Mouse (Mus musculus) activated CD4-positive, CD25-positive, alpha-beta regulatory T cell, adult 4 months (primary cell): Measurements from ENCODE around the gene Foxc1. TPM values are rescaled to one million over a fixed set of nuclear protein-coding genes. Genes with fewer than 3 reads are reported as not detected.

Experiments used
- ATAC-seq: one replicate; pipeline ENCODE4 v1.8.0; 2017
- polyA plus RNA-seq, 2 experiments: library from polyadenylated mRNA; unstranded; fragments of 100-300 nt; shearing (Covaris generic); gene quantifications; one replicate each; pipeline ENCODE4 v1.2.1; 2017

Gene Foxc1
- polyA plus RNA-seq, 2 experiments from 2014 or later = not detected

- ATAC-seq = no peak
Measured at GRCm38 (mm10) chr13:31849258-31849971, 43.0 kb downstream of the Foxc1 start.

DNA sequence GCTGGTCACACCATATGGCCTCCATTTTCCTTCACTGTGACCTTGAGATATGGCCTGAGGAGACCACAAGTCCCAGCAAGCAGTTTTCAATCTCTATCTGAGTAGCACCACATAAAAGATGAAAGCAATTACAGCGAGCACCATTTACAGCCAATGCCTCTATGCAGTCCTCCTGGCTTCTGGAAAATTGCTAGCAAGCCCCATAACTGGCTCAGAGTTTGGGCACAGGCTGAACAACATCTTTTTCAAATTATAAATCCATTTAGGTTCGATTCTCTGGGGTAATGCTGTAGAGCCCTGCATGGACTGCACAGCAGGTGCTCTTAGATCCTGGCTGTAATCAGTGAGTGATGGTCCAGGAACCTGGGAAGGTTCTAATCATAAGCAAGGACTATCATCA is 47.1 kb downstream of the Foxc1 start:
- no peak for ATAC-seq

DNA sequence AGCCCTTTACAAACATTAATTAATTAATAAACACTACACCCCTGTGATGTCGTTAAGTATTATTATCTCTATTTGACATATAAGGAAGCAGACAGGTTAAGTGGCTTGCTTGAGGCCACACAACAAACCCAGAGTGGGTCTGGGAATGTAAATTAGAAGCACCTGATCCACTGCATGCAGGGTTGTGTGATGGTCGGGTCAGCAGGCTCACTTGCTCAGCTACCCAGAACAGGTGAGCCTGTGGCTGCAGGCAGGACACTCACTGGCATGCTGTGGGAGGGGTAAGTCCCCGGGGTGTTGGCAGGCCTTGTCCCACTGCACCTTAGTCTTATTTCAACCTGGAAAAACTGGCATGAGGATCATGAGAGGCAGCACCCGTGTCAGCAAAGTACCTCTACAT is 47.6 kb downstream of the Foxc1 start:
- ATAC-seq = no peak

DNA sequence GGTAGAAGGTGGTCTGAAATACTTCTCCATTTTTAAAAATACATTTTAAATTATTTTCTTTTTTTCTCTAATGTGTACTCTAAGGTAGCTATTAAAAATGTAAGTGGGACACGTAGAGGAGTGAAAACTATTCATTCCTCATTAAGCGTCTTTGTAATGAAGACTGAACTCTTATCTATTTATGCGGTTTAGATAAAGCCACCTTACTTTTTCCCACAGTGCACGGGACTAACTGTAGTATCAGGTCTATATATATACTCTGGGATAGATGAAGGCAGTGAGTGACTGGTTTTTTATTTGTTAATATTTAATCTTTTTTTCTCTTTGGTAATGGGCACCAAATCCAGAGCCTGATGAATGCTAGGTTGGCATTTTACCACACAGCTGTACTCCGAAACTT is 53.8 kb downstream of the Foxc1 start:
- no peak for ATAC-seq

Other genes with a start within 250 kb of the Foxc1 start
- not detected for gene A530084C06Rik, start 247.3 kb upstream of the Foxc1 start, polyA plus RNA-seq
- not detected for gene Foxf2, start 180.8 kb upstream of the Foxc1 start, polyA plus RNA-seq